Mouse (Mus musculus): Measurements from ENCODE around the gene Schip1. TPM values are rescaled to one million over a fixed set of nuclear protein-coding genes. Genes with fewer than 3 reads are reported as not detected.

Gene Schip1
- polyA plus RNA-seq, 1 experiment from 2014 or later = 165 TPM

- 90% methylated on average over 5 of the region's 5 CpGs for WGBS
- H3K27me3 ChIP-seq (replicated peaks; ENCODE audit: control insufficient read depth, insufficient read depth, low read length) = no peaks in the 10 kb centered on the region
- H3K9ac ChIP-seq (ENCODE audit: low read length) = no peak overlapping the region
- no peak overlapping the region for H3K27ac ChIP-seq (ENCODE audit: low read depth, low read length)
- H3K36me3 ChIP-seq (ENCODE audit: control insufficient read depth, insufficient read depth, low read length) = no peaks in the 10 kb centered on the region
- no peaks in the 10 kb centered on the region for H3K9me3 ChIP-seq (replicated peaks; ENCODE audit: control insufficient read depth, low read length)
- DNase-seq (ENCODE audit: low spot score) = no peak
- H3K4me1 ChIP-seq (ENCODE audit: control insufficient read depth, insufficient read depth, low read length) = 0 out of 2 replicates have a peak, but pooled peaks cover 3% of the 10 kb centered on the region
- no peak for ATAC-seq
- H3K4me2 ChIP-seq (ENCODE audit: low read length) = no peak overlapping the region
- H3K4me3 ChIP-seq (ENCODE audit: low read depth, low read length) = no peak overlapping the region
These were observed 423.7 kb downstream of the Schip1 start for GRCm38 (mm10) chr3:68488316-68488715.

- Histone ChIP-seq H3K4me3 (ENCODE audit: low read depth, low read length) (no peak overlapping the region), H3K4me1 (ENCODE audit: control insufficient read depth, insufficient read depth, low read length) (peaks cover 8% of the 10 kb centered on the region; the same call in 1 of the 2 replicates), H3K9me3 (replicated peaks; ENCODE audit: control insufficient read depth, low read length) (no peaks in the 10 kb centered on the region), H3K4me2 (ENCODE audit: low read length) (no peak overlapping the region), H3K9ac (ENCODE audit: low read length) (no peak overlapping the region), H3K27me3 (replicated peaks; ENCODE audit: control insufficient read depth, insufficient read depth, low read length) (no peaks in the 10 kb centered on the region), H3K36me3 (ENCODE audit: control insufficient read depth, insufficient read depth, low read length) (no peaks in the 10 kb centered on the region), H3K27ac (ENCODE audit: low read depth, low read length) (no peak overlapping the region)
- 70% methylated on average over 6 of the region's 6 CpGs for WGBS
- ATAC-seq (no peak), DNase-seq (ENCODE audit: low spot score) (no peak)
These were observed 426.9 kb downstream of the Schip1 start for GRCm38 (mm10) chr3:68491516-68491915.

- H3K4me1 ChIP-seq (ENCODE audit: control insufficient read depth, insufficient read depth, low read length) = peaks cover 9% of the 10 kb centered on the region; the same call in 1 of the 2 replicates
- H3K4me3 ChIP-seq (ENCODE audit: low read depth, low read length) = no peak overlapping the region
- no peaks in the 10 kb centered on the region for H3K9me3 ChIP-seq (replicated peaks; ENCODE audit: control insufficient read depth, low read length)
- H3K4me2 ChIP-seq (ENCODE audit: low read length) = no peak overlapping the region
- no peaks in the 10 kb centered on the region for H3K36me3 ChIP-seq (ENCODE audit: control insufficient read depth, insufficient read depth, low read length)
- no peak overlapping the region for H3K9ac ChIP-seq (ENCODE audit: low read length)
- ATAC-seq = no peak
- DNase-seq (ENCODE audit: low spot score) = no peak
- no peak overlapping the region for H3K27ac ChIP-seq (ENCODE audit: low read depth, low read length)
- 76% methylated on average over 1 of the region's 1 CpGs for WGBS
- H3K27me3 ChIP-seq (replicated peaks; ENCODE audit: control insufficient read depth, insufficient read depth, low read length) = no peaks in the 10 kb centered on the region
These were observed 427.5 kb downstream of the Schip1 start for GRCm38 (mm10) chr3:68492066-68492465.

GRCm38 (mm10) chr3:68492513-68492912, 427.9 kb downstream of the Schip1 start:
- H3K4me3 ChIP-seq (ENCODE audit: low read depth, low read length) = no peak overlapping the region
- no peak for ATAC-seq
- no peaks in the 10 kb centered on the region for H3K36me3 ChIP-seq (ENCODE audit: control insufficient read depth, insufficient read depth, low read length)
- H3K9me3 ChIP-seq (replicated peaks; ENCODE audit: control insufficient read depth, low read length) = no peaks in the 10 kb centered on the region
- H3K27ac ChIP-seq (ENCODE audit: low read depth, low read length) = no peak overlapping the region
- no peak overlapping the region for H3K9ac ChIP-seq (ENCODE audit: low read length)
- H3K4me1 ChIP-seq (ENCODE audit: control insufficient read depth, insufficient read depth, low read length) = peaks cover 9% of the 10 kb centered on the region; the same call in 1 of the 2 replicates
- no peak for DNase-seq (ENCODE audit: low spot score)
- H3K4me2 ChIP-seq (ENCODE audit: low read length) = no peak overlapping the region
- no peaks in the 10 kb centered on the region for H3K27me3 ChIP-seq (replicated peaks; ENCODE audit: control insufficient read depth, insufficient read depth, low read length)
- 29% methylated on average over 3 of the region's 3 CpGs for WGBS

- Histone ChIP-seq H3K36me3 (ENCODE audit: control insufficient read depth, insufficient read depth, low read length) (no peaks in the 10 kb centered on the region), H3K4me1 (ENCODE audit: control insufficient read depth, insufficient read depth, low read length) (peaks cover 9% of the 10 kb centered on the region; the same call in 1 of the 2 replicates), H3K4me3 (ENCODE audit: low read depth, low read length) (peak overlapping the region; percentile 63), H3K9ac (ENCODE audit: low read length) (peak overlapping the region; percentile 69), H3K9me3 (replicated peaks; ENCODE audit: control insufficient read depth, low read length) (no peaks in the 10 kb centered on the region), H3K4me2 (ENCODE audit: low read length) (peak overlapping the region; percentile 99), H3K27ac (ENCODE audit: low read depth, low read length) (peak overlapping the region; percentile 50; the same call in 1 of the 2 replicates), H3K27me3 (replicated peaks; ENCODE audit: control insufficient read depth, insufficient read depth, low read length) (no peaks in the 10 kb centered on the region)
- DNase-seq (ENCODE audit: low spot score) (peak; percentile 34), ATAC-seq (no peak)
- 3% methylated on average over 12 of the region's 12 CpGs for WGBS
These were observed 428.6 kb downstream of the Schip1 start for GRCm38 (mm10) chr3:68493170-68493585.

- Histone ChIP-seq H3K9me3 (replicated peaks; ENCODE audit: control insufficient read depth, low read length) (no peaks in the 10 kb centered on the region), H3K36me3 (ENCODE audit: control insufficient read depth, insufficient read depth, low read length) (no peaks in the 10 kb centered on the region), H3K27me3 (replicated peaks; ENCODE audit: control insufficient read depth, insufficient read depth, low read length) (no peaks in the 10 kb centered on the region), H3K4me1 (ENCODE audit: control insufficient read depth, insufficient read depth, low read length) (peaks cover 9% of the 10 kb centered on the region; the same call in 1 of the 2 replicates), H3K9ac (ENCODE audit: low read length) (peak overlapping the region; percentile 69), H3K4me2 (ENCODE audit: low read length) (peak overlapping the region; percentile 99), H3K27ac (ENCODE audit: low read depth, low read length) (peak overlapping the region; percentile 50), H3K4me3 (ENCODE audit: low read depth, low read length) (peak overlapping the region; percentile 63)
- DNase-seq (ENCODE audit: low spot score) (peak; percentile 86), ATAC-seq (peak; percentile 90)
- under 1% methylated on average over 67 of the region's 70 CpGs for WGBS
These were observed 429.1 kb downstream of the Schip1 start for GRCm38 (mm10) chr3:68493586-68494295.

- H3K4me3 ChIP-seq (ENCODE audit: low read depth, low read length) = peak overlapping the region; percentile 63
- ATAC-seq = peak; percentile 49
These were observed 429.9 kb downstream of the Schip1 start for GRCm38 (mm10) chr3:68494296-68495095.

GRCm38 (mm10) chr3:68495096-68495735, 430.6 kb downstream of the Schip1 start:
- peak overlapping the region; percentile 63 for H3K4me3 ChIP-seq (ENCODE audit: low read depth, low read length)
- DNase-seq (ENCODE audit: low spot score) (peak; percentile 46), ATAC-seq (peak; percentile 38)
- peak overlapping the region; percentile 39; the same call in 1 of the 2 replicates for H3K27ac ChIP-seq (ENCODE audit: low read depth, low read length)
- peak overlapping the region; percentile 69 for H3K9ac ChIP-seq (ENCODE audit: low read length)
- under 1% methylated on average over 35 of the region's 38 CpGs for WGBS
- H3K4me2 ChIP-seq (ENCODE audit: low read length) = peak overlapping the region; percentile 99
- no peaks in the 10 kb centered on the region for H3K27me3 ChIP-seq (replicated peaks; ENCODE audit: control insufficient read depth, insufficient read depth, low read length)
- H3K36me3 ChIP-seq (ENCODE audit: control insufficient read depth, insufficient read depth, low read length) = no peaks in the 10 kb centered on the region
- H3K4me1 ChIP-seq (ENCODE audit: control insufficient read depth, insufficient read depth, low read length) = peaks cover 9% of the 10 kb centered on the region; the same call in 1 of the 2 replicates
- H3K9me3 ChIP-seq (replicated peaks; ENCODE audit: control insufficient read depth, low read length) = no peaks in the 10 kb centered on the region

More at GRCm38 (mm10) chr3:68494296-68495095, 429.9 kb downstream of the Schip1 start:
- peaks cover 9% of the 10 kb centered on the region; the same call in 1 of the 2 replicates for H3K4me1 ChIP-seq (ENCODE audit: control insufficient read depth, insufficient read depth, low read length)
- no peaks in the 10 kb centered on the region for H3K9me3 ChIP-seq (replicated peaks; ENCODE audit: control insufficient read depth, low read length)
- no peaks in the 10 kb centered on the region for H3K27me3 ChIP-seq (replicated peaks; ENCODE audit: control insufficient read depth, insufficient read depth, low read length)
- peak overlapping the region; percentile 99 for H3K4me2 ChIP-seq (ENCODE audit: low read length)
- no peaks in the 10 kb centered on the region for H3K36me3 ChIP-seq (ENCODE audit: control insufficient read depth, insufficient read depth, low read length)
- WGBS = under 1% methylated on average over 68 of the region's 68 CpGs
- peak; percentile 43 for DNase-seq (ENCODE audit: low spot score)
- H3K9ac ChIP-seq (ENCODE audit: low read length) = peak overlapping the region; percentile 69
- peak overlapping the region; percentile 58 for H3K27ac ChIP-seq (ENCODE audit: low read depth, low read length)

All from forebrain, embryonic 14.5 days (tissue).